Mouse (Mus musculus) liver, adult 2 months (tissue): ENCODE data around the gene Dclre1c. TPM values are rescaled to one million over a fixed set of nuclear protein-coding genes. Genes with fewer than 3 reads are reported as not detected.

Source experiments
- DNase-seq: peaks from one replicate; pipeline ENCODE4 v3.0.0-alpha.2; 2011; ENCODE audit warnings: low read depth, low spot score; ENCODE audit errors: extremely low read depth
- H3K27ac ChIP-seq: fragments of 200-500 bp; replicated peaks from 2 replicates; pipeline ENCODE4 v1.5.1; 2012; ENCODE audit warnings: low read depth, mild to moderate bottlenecking, control low read depth, inconsistent platforms, low read length; ENCODE audit not compliant: insufficient read depth
- H3K27me3 ChIP-seq: fragments of 200-500 bp; 2 replicates; pipeline ENCODE4 v1.6.1; 2012; ENCODE audit warnings: mild to moderate bottlenecking, moderate library complexity, low read length, inconsistent platforms; ENCODE audit not compliant: control insufficient read depth, insufficient read depth
- H3K36me3 ChIP-seq: fragments of 200-500 bp; 2 replicates; pipeline ENCODE4 v1.6.1; 2012; ENCODE audit warnings: low read length, inconsistent platforms; ENCODE audit not compliant: control insufficient read depth, insufficient read depth
- H3K4me1 ChIP-seq: fragments of 200-500 bp; 2 replicates; pipeline ENCODE4 v1.6.1; 2011; ENCODE audit warnings: low read length; ENCODE audit not compliant: control insufficient read depth, insufficient read depth
- H3K4me3 ChIP-seq: fragments of 200-500 bp; 2 replicates; pipeline ENCODE4 v1.5.1; 2011; ENCODE audit warnings: low read depth, mild to moderate bottlenecking, control low read depth, low read length, moderate library complexity; ENCODE audit not compliant: insufficient read depth
- H3K79me2 ChIP-seq: fragments of 200-500 bp; 2 replicates; pipeline ENCODE4 v1.6.1; 2012; ENCODE audit warnings: inconsistent platforms, mild to moderate bottlenecking, low read length, moderate library complexity; ENCODE audit not compliant: control insufficient read depth, insufficient read depth
- H3K9ac ChIP-seq: fragments of 200-500 bp; 2 replicates; pipeline ENCODE4 v1.6.1; 2012; ENCODE audit warnings: low read depth, mild to moderate bottlenecking, control low read depth, inconsistent platforms, low read length
- CTCF ChIP-seq: fragments of 200-500 bp; IDR thresholded peaks from 2 replicates; pipeline ENCODE4 v1.5.1; 2011; ENCODE audit warnings: low read depth, low read length, control low read depth
- POLR2A ChIP-seq: fragments of 200-500 bp; IDR thresholded peaks from 2 replicates; pipeline ENCODE4 v1.6.1; 2011; ENCODE audit warnings: low read length, control low read depth; ENCODE audit not compliant: insufficient read depth; ENCODE audit errors: extremely low read depth
- WGBS: fragments of 180-500 bp; shearing (Covaris S2); methylation state at CpG from one replicate; pipeline ENCODE4 v1.1.7; 2018; 5-methylcytosine and 5-hydroxymethylcytosine counted together
- polyA plus RNA-seq: library from polyadenylated mRNA; depleted of rRNA; stranded (reverse); fragments of >200 nt; gene quantifications from 2 replicates; pipeline ENCODE4 v1.2.3, GENCODE M21; 2012
- total RNA-seq: library from RNA; depleted of rRNA; stranded (reverse); fragments of >200 nt; gene quantifications from 2 replicates; pipeline ENCODE4 v1.2.3, GENCODE M21; 2014

The Dclre1c gene
- total and polyA plus RNA-seq, 2 experiments: 1.8 to 5.8 TPM

GRCm38 (mm10) chr2:3407756-3408155 lies 16.2 kb upstream of the Dclre1c start:
- no peaks in the 10 kb centered on the region; the same call in 1 of the 2 replicates for H3K4me1 ChIP-seq
- no peak for DNase-seq
- TF ChIP-seq POLR2A (no peak), CTCF (no peak)
- no peaks in the 10 kb centered on the region for H3K36me3 ChIP-seq
- no peaks in the 10 kb centered on the region for H3K27me3 ChIP-seq
- H3K4me3 ChIP-seq: no peak overlapping the region
- no peaks in the 10 kb centered on the region for H3K79me2 ChIP-seq
- no peak overlapping the region for H3K27ac ChIP-seq
- H3K9ac ChIP-seq: no peak overlapping the region
- 43% methylated on average over 7 of the region's 7 CpGs for WGBS

- peak; percentile 80 for TF ChIP-seq CTCF
- TF ChIP-seq POLR2A: no peak
- 51% methylated on average over 4 of the region's 4 CpGs for WGBS
- H3K4me3 ChIP-seq: no peak overlapping the region
- no peaks in the 10 kb centered on the region for H3K79me2 ChIP-seq
- peak; percentile 59 for DNase-seq
- H3K27me3 ChIP-seq: no peaks in the 10 kb centered on the region
- no peak overlapping the region for H3K9ac ChIP-seq
- H3K4me1 ChIP-seq: peaks cover 8% of the 10 kb centered on the region
- no peaks in the 10 kb centered on the region for H3K36me3 ChIP-seq
- no peak overlapping the region for H3K27ac ChIP-seq
Measured at GRCm38 (mm10) chr2:3414241-3414640, 9.7 kb upstream of the Dclre1c start.

DNA sequence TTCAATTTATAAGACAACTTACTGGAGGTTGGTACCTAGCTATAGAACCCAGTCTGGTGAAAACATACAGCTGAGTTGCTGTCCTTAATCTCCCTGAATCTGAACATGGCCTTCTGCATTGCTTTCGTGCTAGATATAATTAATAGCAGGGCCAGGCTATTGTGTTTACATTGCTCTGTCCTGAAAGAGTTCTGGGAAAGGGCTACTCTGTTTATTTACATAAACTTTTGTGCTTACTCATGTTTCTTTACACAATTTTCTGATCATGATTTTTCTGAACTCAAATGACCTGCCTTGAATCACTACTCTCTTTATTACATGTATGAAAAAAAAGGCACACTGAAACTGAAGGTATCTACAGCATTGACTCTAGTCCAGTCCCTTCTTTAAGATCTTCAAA lies 8.3 kb upstream of the Dclre1c start:
- DNase-seq: peak; percentile 70
- Histone ChIP-seq H3K36me3 (no peaks in the 10 kb centered on the region), H3K9ac (no peak overlapping the region), H3K27me3 (no peaks in the 10 kb centered on the region), H3K27ac (no peak overlapping the region), H3K79me2 (no peaks in the 10 kb centered on the region), H3K4me3 (no peak overlapping the region), H3K4me1 (peaks cover 8% of the 10 kb centered on the region)
- TF ChIP-seq CTCF (no peak), POLR2A (no peak)
- WGBS: 18% methylated on average over 1 of the region's 1 CpGs

GRCm38 (mm10) chr2:3418883-3419431 lies 5.0 kb upstream of the Dclre1c start:
- peak overlapping the region; percentile 22 for H3K27ac ChIP-seq
- H3K79me2 ChIP-seq: no peaks in the 10 kb centered on the region
- TF ChIP-seq CTCF (no peak), POLR2A (no peak; the same call in 1 of the 2 replicates)
- WGBS: under 1% methylated on average over 38 of the region's 38 CpGs
- peak overlapping the region; percentile 60 for H3K4me3 ChIP-seq
- no peaks in the 10 kb centered on the region for H3K27me3 ChIP-seq
- H3K36me3 ChIP-seq: no peaks in the 10 kb centered on the region
- peak; percentile 79 for DNase-seq
- H3K9ac ChIP-seq: peak overlapping the region; percentile 69
- H3K4me1 ChIP-seq: peaks cover 10% of the 10 kb centered on the region

DNA sequence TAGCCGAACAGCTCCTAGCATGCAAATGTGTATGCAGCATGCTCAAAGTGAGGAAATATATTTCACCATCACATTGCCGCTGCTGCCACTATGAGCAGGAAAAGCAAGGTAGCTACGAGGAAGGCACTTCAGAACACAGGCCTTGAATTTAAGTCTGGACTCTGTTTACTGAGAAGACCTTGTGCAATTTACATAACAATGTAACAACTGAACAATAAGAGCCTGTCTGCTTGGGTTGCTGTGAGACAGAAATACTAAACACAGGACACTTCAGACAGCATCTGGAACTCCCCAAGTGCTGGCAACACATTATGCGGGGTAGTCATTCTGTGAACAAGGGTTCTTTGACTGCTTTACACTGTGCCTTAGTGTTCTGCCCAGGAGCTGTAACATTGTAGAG lies 3.8 kb upstream of the Dclre1c start:
- Histone ChIP-seq H3K36me3 (no peaks in the 10 kb centered on the region), H3K4me1 (peaks cover 12% of the 10 kb centered on the region), H3K27ac (no peak overlapping the region), H3K4me3 (no peak overlapping the region), H3K27me3 (no peaks in the 10 kb centered on the region), H3K9ac (no peak overlapping the region), H3K79me2 (no peaks in the 10 kb centered on the region)
- TF ChIP-seq POLR2A (no peak), CTCF (no peak)
- WGBS: 91% methylated on average over 4 of the region's 4 CpGs
- no peak for DNase-seq

GRCm38 (mm10) chr2:3422548-3422947 lies 1.4 kb upstream of the Dclre1c start, which contains the start of gene Meig1:
TSS of gene Meig1 (minus strand) at chr2:3422648.
- no peak for DNase-seq
- H3K4me1 ChIP-seq: peaks cover 7% of the 10 kb centered on the region; the same call in 1 of the 2 replicates
- H3K79me2 ChIP-seq: peaks cover 2% of the 10 kb centered on the region; the same call in 1 of the 2 replicates
- no peaks in the 10 kb centered on the region for H3K27me3 ChIP-seq
- WGBS: 73% methylated on average over 3 of the region's 3 CpGs
- H3K27ac ChIP-seq: no peak within 1 kb of the TSS
- no peaks in the 10 kb centered on the region for H3K36me3 ChIP-seq
- TF ChIP-seq POLR2A (no peak), CTCF (no peak)
- no peak within 1 kb of the TSS for H3K4me3 ChIP-seq
- H3K9ac ChIP-seq: no peak within 1 kb of the TSS
